Mouse (Mus musculus) Patski (cell line): ENCODE measurements around the gene Lsm3. TPM values are rescaled to one million over a fixed set of nuclear protein-coding genes. Genes with fewer than 3 reads are reported as not detected.
A peak's percentile ranks its signal among the peaks of the same experiment; 100 is the strongest.

Source experiments
- ATAC-seq: fragments of 100-300 bp; one replicate; pipeline ENCODE4 v1.8.0; 2021
- CTCF ChIA-PET: fragments of 350-600 bp; sonication (Branson Sonifier 250); formaldehyde crosslinking; loops from one replicate; lab custom pipeline; 2022; ENCODE audit warnings: inconsistent platforms; lab: Charles Lee
- POLR2A ChIA-PET: fragments of 350-600 bp; sonication (Branson Sonifier 250); formaldehyde crosslinking; loops from one replicate; lab custom pipeline; 2022; ENCODE audit warnings: antibody characterized with exemption, inconsistent platforms; lab: Charles Lee
- DNase-seq: peaks from one replicate; pipeline ENCODE4 v3.0.0-alpha.2; 2011; ENCODE audit warnings: low read depth, low spot score
- H3K27me3 ChIP-seq: fragments of 371-371 bp; one replicate; pipeline ENCODE4 v1.5.1; 2021
- CTCF ChIP-seq: fragments of 100-300 bp; IDR thresholded peaks from one replicate; pipeline ENCODE4 v1.5.1; 2021
- in situ Hi-C: fragments of 300-500 bp; cut with MboI; formaldehyde crosslinking; loops from 3 replicates; pipeline ENCODE4 v1.11.1; 2018; ENCODE audit warnings: low pct_unique_long_range_greater_than_20kb, mixed read lengths
- polyA plus RNA-seq: library from polyadenylated mRNA; unstranded; gene quantifications from one replicate; pipeline ENCODE4 v1.2.3, GENCODE M21; 2021

The Lsm3 gene
- polyA plus RNA-seq, 1 experiment from 2014 or later, result 82.6 TPM

GRCm38 (mm10) chr6:91546241-91546884 is 30.6 kb downstream of the Lsm3 start:
- DNase-seq, result no peak
- ChIA-PET CTCF (interaction anchor here (1.3 kb wide), 1 partner anchor 17 kb away, joined by 3 read pairs; no protein-coding TSS in a partner anchor), POLR2A (interaction anchor here (0.6 to 0.9 kb wide), 2 partner anchors 34 to 221 kb away, joined by 3 to 6 read pairs; no protein-coding TSS in a partner anchor)
- in situ Hi-C loops, result no loop called here
- no peak for TF ChIP-seq CTCF
- no peaks in the 10 kb centered on the region for H3K27me3 ChIP-seq
- ATAC-seq, result no peak

- in situ Hi-C loops, result no loop called here
- no peak for TF ChIP-seq CTCF
- CTCF ChIA-PET, result interaction anchor here (1.3 kb wide), 1 partner anchor 16 kb away, joined by 3 read pairs; no protein-coding TSS in a partner anchor
- DNase-seq (no peak), ATAC-seq (no peak)
- POLR2A ChIA-PET, result interaction anchor here (0.9 kb wide), 1 partner anchor 34 kb away, joined by 6 read pairs; no protein-coding TSS in a partner anchor
- no peaks in the 10 kb centered on the region for H3K27me3 ChIP-seq
These were observed 31.6 kb downstream of the Lsm3 start for GRCm38 (mm10) chr6:91547313-91547712.

GRCm38 (mm10) chr6:91549621-91550020 is 33.9 kb downstream of the Lsm3 start:
- no peaks in the 10 kb centered on the region for H3K27me3 ChIP-seq
- CTCF ChIA-PET, result interaction anchor here (1.0 to 2.7 kb wide), 5 partner anchors 10 to 17 kb away, joined by 3 to 10 read pairs (median 4); no protein-coding TSS in a partner anchor
- in situ Hi-C loops, result no loop called here
- no peak for DNase-seq
- no peak for TF ChIP-seq CTCF
- ATAC-seq, result no peak
- POLR2A ChIA-PET, result no interaction called here

GRCm38 (mm10) chr6:91551671-91552070 is 35.9 kb downstream of the Lsm3 start:
- POLR2A ChIA-PET, result interaction anchor here (0.7 kb wide), 1 partner anchor 19 kb away, joined by 3 read pairs; no protein-coding TSS in a partner anchor
- no peaks in the 10 kb centered on the region for H3K27me3 ChIP-seq
- ATAC-seq, result no peak
- TF ChIP-seq CTCF, result no peak
- CTCF ChIA-PET, result interaction anchor here (1.1 to 3.3 kb wide), 4 partner anchors 8 to 17 kb away, joined by 3 to 12 read pairs (median 4); no protein-coding TSS in a partner anchor
- in situ Hi-C loops, result no loop called here
- DNase-seq, result no peak

GRCm38 (mm10) chr6:91552693-91553092 is 37.0 kb downstream of the Lsm3 start:
- DNase-seq (no peak), ATAC-seq (no peak)
- H3K27me3 ChIP-seq, result no peaks in the 10 kb centered on the region
- in situ Hi-C loops, result no loop called here
- CTCF ChIA-PET, result interaction anchor here (1.3 to 3.3 kb wide), 4 partner anchors 9 to 19 kb away, joined by 3 to 12 read pairs (median 4); no protein-coding TSS in a partner anchor
- TF ChIP-seq CTCF, result no peak
- POLR2A ChIA-PET, result interaction anchor here (0.7 kb wide), 1 partner anchor 20 kb away, joined by 3 read pairs; no protein-coding TSS in a partner anchor

GRCm38 (mm10) chr6:91558565-91558964 is 42.8 kb downstream of the Lsm3 start:
- POLR2A ChIA-PET, result no interaction called here
- in situ Hi-C loops, result no loop called here
- DNase-seq (no peak), ATAC-seq (no peak)
- CTCF ChIA-PET, result interaction anchor here (1.5 to 3.3 kb wide), 3 partner anchors 9 to 18 kb away, joined by 6 to 10 read pairs (median 7); no protein-coding TSS in a partner anchor
- no peaks in the 10 kb centered on the region for H3K27me3 ChIP-seq
- no peak for TF ChIP-seq CTCF

- in situ Hi-C loops, result no loop called here
- TF ChIP-seq CTCF, result no peak
- no peaks in the 10 kb centered on the region for H3K27me3 ChIP-seq
- ChIA-PET POLR2A (no interaction called here), CTCF (interaction anchor here (1.5 to 3.3 kb wide), 3 partner anchors 10 to 19 kb away, joined by 6 to 10 read pairs (median 7); no protein-coding TSS in a partner anchor)
- DNase-seq (no peak), ATAC-seq (no peak)
These were observed 43.6 kb downstream of the Lsm3 start for GRCm38 (mm10) chr6:91559371-91559770.

- CTCF ChIA-PET, result interaction anchor here (3.3 kb wide), 1 partner anchor 10 kb away, joined by 10 read pairs; no protein-coding TSS in a partner anchor
These were observed 44.5 kb downstream of the Lsm3 start for GRCm38 (mm10) chr6:91560186-91560585.

GRCm38 (mm10) chr6:91563031-91563430 is 47.3 kb downstream of the Lsm3 start:
- no peak for TF ChIP-seq CTCF
- ChIA-PET POLR2A (no interaction called here), CTCF (interaction anchor here (0.7 to 3.2 kb wide), 9 partner anchors 9 to 182 kb away, joined by 3 to 11 read pairs (median 4); no protein-coding TSS in a partner anchor)

More at GRCm38 (mm10) chr6:91560186-91560585, 44.5 kb downstream of the Lsm3 start:
- no peak for TF ChIP-seq CTCF
- no peak for ATAC-seq
- in situ Hi-C loops, result no loop called here
- POLR2A ChIA-PET, result no interaction called here
- no peak for DNase-seq
- no peaks in the 10 kb centered on the region for H3K27me3 ChIP-seq

GRCm38 (mm10) chr6:91566407-91566806 is 50.7 kb downstream of the Lsm3 start:
- ChIA-PET POLR2A (no interaction called here), CTCF (interaction anchor here (0.9 to 1.4 kb wide), 3 partner anchors 9 to 17 kb away, joined by 3 to 5 read pairs (median 3); no protein-coding TSS in a partner anchor)
- no peak for TF ChIP-seq CTCF
- in situ Hi-C loops, result no loop called here
- no peak for ATAC-seq
- no peaks in the 10 kb centered on the region for H3K27me3 ChIP-seq
- no peak for DNase-seq

More at GRCm38 (mm10) chr6:91563031-91563430, 47.3 kb downstream of the Lsm3 start:
- ATAC-seq (peak; percentile 79), DNase-seq (peak; percentile 93)
- H3K27me3 ChIP-seq, result no peaks in the 10 kb centered on the region
- in situ Hi-C loops, result no loop called here

Other genes with a start within 250 kb of the Lsm3 start
- 10.4 TPM for gene Wnt7a, start 104.6 kb upstream of the Lsm3 start, polyA plus RNA-seq
- gene Chchd4, start 42.4 kb upstream of the Lsm3 start, polyA plus RNA-seq, result 24.0 TPM
- 59.2 TPM for gene Tmem43, start 42.2 kb upstream of the Lsm3 start, polyA plus RNA-seq
- 45.1 TPM for gene Xpc, start within 50 bp of the Lsm3 start, polyA plus RNA-seq
- 497 TPM for gene Slc6a6, start 168.1 kb downstream of the Lsm3 start, polyA plus RNA-seq